Mouse (Mus musculus) cerebral cortex, adult 2 months (tissue): ENCODE data around the gene Uba6.

Source experiments
- WGBS: fragments of 180-500 bp; shearing (Covaris S2); methylation state at CpG from one replicate; pipeline ENCODE4 v1.1.7; 2018; 5-methylcytosine and 5-hydroxymethylcytosine counted together

Gene Uba6

DNA sequence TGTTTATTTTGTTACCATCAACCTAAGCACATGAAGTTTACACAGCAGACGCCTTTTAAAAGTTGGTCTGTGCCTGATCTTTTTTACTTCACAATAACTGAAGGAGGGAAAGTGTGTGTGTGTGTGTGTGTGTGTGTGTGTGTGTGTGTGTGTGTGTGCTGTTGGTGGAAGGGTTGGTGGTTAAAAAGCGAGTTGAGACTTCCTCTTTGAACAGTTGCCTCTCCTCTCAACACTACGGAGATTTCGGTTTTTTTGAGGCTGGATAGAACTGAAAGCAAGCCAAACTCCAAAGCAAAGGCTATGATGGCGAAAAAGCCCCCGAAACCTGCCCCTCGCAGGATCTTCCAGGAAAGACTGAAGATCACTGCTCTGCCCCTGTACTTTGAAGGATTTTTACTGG, 101.1 kb downstream of the Uba6 start, which contains the start of gene Stap1:
TSS of gene Stap1 (plus strand) at position 209 of the 400 bp plus-strand sequence.
- WGBS = 64% methylated on average over 7 of the region's 7 CpGs

DNA sequence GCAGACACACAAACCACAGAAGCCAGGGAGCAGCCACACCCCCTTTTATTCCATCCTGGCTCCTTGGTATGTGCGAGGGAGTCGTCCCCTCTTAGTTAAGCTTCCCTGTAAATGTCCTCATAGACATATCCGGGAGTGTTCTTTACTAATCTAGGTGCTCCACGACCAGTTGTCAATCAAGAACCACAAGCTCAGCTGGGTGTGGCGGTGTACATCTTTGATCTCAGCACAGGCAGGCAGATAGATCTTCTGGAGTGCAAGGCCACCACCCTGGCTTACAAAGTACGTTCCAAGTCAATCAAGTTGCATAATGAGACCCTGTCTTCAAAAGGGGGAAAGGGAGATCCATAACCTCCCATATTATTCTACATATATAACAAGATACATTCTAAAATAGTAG, 103.5 kb downstream of the Uba6 start:
- WGBS = 87% methylated on average over 6 of the region's 6 CpGs

- 74% methylated on average over 3 of the region's 3 CpGs for WGBS
These were observed 104.2 kb downstream of the Uba6 start for GRCm38 (mm10) chr5:86068451-86068850.

DNA sequence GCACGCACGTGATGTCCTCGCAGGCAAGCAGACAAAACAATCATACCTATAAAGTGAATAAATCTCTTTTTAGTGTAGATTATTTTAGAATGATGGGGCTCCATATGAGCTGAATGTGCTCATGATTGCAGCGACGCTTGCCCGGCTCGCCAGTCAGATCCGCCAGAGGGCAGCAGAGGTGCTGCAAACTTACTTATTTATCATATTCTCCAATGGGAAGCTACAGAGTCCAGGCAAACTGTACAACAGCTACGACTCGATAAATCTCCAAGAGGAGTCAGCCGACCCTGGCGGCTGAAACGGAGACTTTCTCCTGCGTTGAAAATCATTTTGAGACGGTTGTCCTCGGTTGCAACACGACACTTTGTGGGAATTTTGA, 106.1 kb downstream of the Uba6 start:
- WGBS = 1% methylated on average over 17 of the region's 17 CpGs

GRCm38 (mm10) chr5:86065876-86066550, 106.6 kb downstream of the Uba6 start:
- WGBS = under 1% methylated on average over 17 of the region's 17 CpGs

DNA sequence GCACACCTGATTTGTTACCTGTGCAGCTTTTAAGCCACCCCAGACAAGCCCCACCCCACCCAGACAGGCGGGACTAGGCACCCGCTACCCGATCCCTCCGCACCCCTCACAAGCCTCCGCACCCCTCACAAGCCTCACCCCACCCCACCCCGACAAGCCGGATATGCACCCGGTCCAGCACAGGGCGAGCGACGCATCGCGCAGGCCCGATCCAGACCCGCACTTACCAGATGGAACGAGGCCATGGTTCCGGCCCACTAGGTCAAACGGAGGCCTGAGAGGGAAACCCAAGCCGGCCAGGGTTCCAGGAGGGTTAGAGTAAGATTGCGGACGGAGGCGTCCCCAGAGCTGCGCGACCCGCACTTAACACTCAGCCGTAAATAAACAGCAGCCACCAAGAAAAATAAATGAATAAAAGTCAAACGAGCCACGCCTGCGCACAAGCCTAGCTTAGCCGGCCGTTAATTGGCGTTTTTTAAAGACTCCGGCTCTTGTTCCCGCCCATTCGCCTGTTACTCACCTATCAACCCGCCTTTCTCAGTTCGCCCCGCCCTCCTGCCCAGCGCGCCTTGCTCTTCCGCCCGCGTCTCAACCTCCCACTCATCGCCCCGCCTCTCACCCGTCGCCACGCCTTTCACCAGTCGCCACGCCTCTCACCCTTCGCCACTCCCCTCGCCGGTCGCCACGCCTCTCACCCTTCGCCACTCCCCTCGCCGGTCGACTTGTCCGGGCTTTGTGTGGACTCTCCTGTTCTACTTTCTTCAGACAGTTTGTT, 107.3 kb downstream of the Uba6 start, which contains the start of gene Cenpc1:
TSS of gene Cenpc1 (minus strand) at position 483 of the 775 bp plus-strand sequence.
- WGBS = under 1% methylated on average over 58 of the region's 60 CpGs

- 82% methylated on average over 1 of the region's 1 CpGs for WGBS
These were observed 109.1 kb downstream of the Uba6 start for GRCm38 (mm10) chr5:86063501-86063900.
